Mouse (Mus musculus): ENCODE data around the gene Tgfbr2.

DNA sequence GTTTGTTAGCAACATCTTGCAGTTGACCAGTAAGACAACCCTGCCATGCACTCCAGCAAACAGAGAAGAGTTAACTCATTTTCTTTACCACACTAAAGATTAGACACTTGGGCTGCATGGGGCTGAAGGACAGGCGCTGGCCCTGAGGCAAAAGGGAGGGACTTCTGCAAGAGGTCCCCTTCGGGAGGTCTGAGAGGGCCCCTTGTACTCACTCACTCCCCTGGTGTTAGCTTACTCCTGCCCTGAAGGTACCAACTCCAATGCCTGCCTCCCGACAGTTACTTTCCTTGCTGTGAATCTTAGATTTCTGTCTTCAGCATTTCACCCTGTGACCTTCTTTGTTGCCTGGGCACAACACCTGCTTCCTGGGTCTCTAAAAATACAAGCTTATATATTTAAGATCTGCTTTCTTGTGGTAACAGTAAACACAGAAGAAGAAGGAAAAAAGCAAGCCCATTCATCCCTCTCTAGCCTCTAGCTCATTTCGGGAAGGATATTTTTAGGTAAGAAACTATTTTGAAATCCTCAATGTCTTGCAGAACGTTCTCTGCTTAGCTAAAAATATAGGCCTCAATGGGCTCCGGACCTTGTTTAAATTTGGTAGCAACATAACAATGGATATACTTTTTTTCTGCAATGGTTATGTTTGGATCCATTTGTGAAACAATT, 41.7 kb downstream of the Tgfbr2 start:
- peak; percentile 56 for TF ChIP-seq TCF12 (IDR thresholded peaks at IDR 0.05; ENCODE audit: low read depth, low read length)
- TF ChIP-seq POLR2A (IDR thresholded peaks at IDR 0.05; ENCODE audit: low read depth, low read length) = no peak
- no peak for TF ChIP-seq NELFE (IDR thresholded peaks at IDR 0.05; ENCODE audit: low read depth, low read length)
- TF ChIP-seq SIN3A (IDR thresholded peaks at IDR 0.05; ENCODE audit: low read length) = no peak
- no peak for TF ChIP-seq CTCF (conservative IDR thresholded peaks at IDR 0.05 in 1 of 2, IDR thresholded peaks at IDR 0.05 in 1 of 2; ENCODE audit: low read depth in 2 of 2, low read length in 2 of 2)
- no peak for TF ChIP-seq SMC3 (IDR thresholded peaks at IDR 0.05; ENCODE audit: low read depth, low read length)
- no peak for TF ChIP-seq RCOR1 (conservative IDR thresholded peaks at IDR 0.05; ENCODE audit: low read depth, low read length)
- TF ChIP-seq MYC (IDR thresholded peaks at IDR 0.05; ENCODE audit: low read depth, low read length) = no peak
- peak; percentile 92 for TF ChIP-seq MEF2A (IDR thresholded peaks at IDR 0.05; ENCODE audit: borderline replicate concordance, low read depth, low read length)
- TF ChIP-seq ZNF384 (IDR thresholded peaks at IDR 0.05; ENCODE audit: low read depth, low read length) = 0 out of 2 replicates have a peak, but pooled peaks have one; percentile 11
- no peak for TF ChIP-seq JUND (conservative IDR thresholded peaks at IDR 0.05; ENCODE audit: low read depth, low read length)
- TF ChIP-seq ZC3H11A (IDR thresholded peaks at IDR 0.05; ENCODE audit: low read depth, low read length) = no peak
- no peak for TF ChIP-seq IRF4 (IDR thresholded peaks at IDR 0.05; ENCODE audit: low read depth, low read length)

All from CH12.LX (cell line).